Mouse (Mus musculus) hematopoietic stem cell, adult 5-6 weeks (primary cell): Measurements from ENCODE around the gene Pafah2. TPM values are rescaled to one million over a fixed set of nuclear protein-coding genes. Genes with fewer than 3 reads are reported as not detected.
A peak's percentile ranks its signal among the peaks of the same experiment; 100 is the strongest.
"Not testable (repeated sequence)": the region's sequence is repeated elsewhere in the genome, so short reads cannot be mapped to it uniquely, and the experiment has no call there.

Experiments used
- ATAC-seq, 2 experiments: fragments of 125-278 bp in 1 of 2; replicated peaks in 1 of 2; 2 replicates each; pipeline ENCODE4 v1.8.0; 2016 to 2017; ENCODE audit warnings: inconsistent platforms in 2 of 2, mild to moderate bottlenecking in 2 of 2, moderate number of reproducible peaks in 2 of 2, low read depth in 1 of 2, moderate TSS enrichment in 1 of 2; ENCODE audit not compliant: low FRiP score in 2 of 2, poor library complexity in 2 of 2, severe bottlenecking in 2 of 2, insufficient read depth in 1 of 2, low TSS enrichment in 1 of 2
- total RNA-seq: library from RNA; stranded (forward); fragments of 172-1452, 232-1000 nt; gene quantifications from 2 replicates; pipeline ENCODE4 v1.2.3, GENCODE M21; 2017

Gene Pafah2
- total RNA-seq, 1 experiment from 2014 or later = 15.7 TPM

DNA sequence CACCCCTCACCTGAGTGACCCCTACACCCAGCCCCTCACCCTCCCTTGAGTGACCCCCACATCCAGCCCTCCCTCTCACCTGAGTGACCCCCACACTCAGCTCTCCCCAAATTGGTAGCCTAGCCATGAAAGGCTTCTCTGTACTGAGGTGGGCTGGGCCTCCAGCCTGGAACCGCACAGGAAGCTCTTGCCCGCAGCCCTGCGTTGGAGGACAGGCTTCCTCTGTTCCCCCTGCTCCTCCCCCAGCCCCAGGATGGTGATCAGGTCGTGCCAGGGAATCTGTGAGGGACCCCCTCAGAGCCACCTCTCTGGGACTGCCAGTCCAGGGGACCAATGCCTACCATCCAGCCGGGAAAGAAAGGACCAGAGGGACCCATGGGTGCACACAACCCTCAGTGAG, 30.8 kb upstream of the Pafah2 start:
- 0 out of 4 replicates have a peak, but pooled peaks have one; percentile 8 to 9 for ATAC-seq

DNA sequence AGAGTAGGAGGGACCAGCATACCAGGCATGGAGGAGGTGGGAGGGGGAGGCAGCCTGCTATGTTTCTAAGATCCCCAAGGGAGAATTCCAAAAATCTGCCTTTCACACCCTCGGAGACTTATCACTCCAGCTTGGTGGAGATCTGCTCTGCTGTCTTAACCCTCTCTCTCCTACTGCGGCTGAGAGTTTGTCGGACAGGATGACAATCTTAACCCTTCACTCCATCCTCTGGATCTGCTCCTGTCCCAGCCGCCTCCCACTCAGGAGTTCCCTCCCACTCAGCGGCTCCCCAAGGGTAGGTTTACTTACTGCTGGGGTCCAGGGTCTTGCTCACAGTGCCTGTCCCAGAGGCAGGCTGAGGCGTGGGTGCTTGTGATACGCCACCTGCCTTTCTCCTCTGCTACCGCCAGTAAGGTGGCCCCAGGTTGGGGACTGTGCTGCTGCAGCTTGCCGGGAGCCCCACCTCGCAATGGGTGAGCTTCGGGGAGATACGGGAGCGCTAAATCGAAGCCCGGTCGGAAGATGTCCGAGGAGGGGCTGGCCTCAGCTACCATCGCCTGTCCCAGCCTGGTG, 25.4 kb upstream of the Pafah2 start:
- peak; percentile 5 to 40; a peak in 2 of 4 replicates for ATAC-seq

DNA sequence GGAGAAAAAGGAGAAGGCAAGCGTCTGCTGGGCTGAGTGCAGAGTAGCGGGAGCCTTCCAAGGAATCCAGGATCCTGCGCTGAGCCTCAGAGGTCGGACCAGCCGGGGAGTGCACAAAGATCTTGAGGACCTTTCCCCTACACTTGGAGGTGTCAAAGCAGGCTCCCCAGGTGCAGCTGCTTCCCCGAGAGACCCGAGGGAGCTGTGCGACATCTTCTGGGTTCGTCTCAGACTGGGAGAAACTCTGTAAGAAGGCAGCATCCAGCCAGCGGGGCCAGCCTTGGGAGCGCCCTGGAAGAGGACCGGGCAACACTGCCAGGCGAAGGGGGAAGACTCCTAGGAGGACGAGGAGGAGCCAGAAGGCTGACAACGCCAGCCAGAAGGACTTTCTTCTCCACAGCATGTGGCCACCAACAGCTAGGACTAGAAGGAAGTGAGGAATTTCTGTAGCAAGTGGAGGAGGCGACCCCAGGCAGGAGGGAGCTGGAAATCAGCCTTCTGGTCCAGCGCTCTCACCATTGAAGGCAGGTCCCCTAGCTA, 24.7 kb upstream of the Pafah2 start:
- no peak for ATAC-seq

DNA sequence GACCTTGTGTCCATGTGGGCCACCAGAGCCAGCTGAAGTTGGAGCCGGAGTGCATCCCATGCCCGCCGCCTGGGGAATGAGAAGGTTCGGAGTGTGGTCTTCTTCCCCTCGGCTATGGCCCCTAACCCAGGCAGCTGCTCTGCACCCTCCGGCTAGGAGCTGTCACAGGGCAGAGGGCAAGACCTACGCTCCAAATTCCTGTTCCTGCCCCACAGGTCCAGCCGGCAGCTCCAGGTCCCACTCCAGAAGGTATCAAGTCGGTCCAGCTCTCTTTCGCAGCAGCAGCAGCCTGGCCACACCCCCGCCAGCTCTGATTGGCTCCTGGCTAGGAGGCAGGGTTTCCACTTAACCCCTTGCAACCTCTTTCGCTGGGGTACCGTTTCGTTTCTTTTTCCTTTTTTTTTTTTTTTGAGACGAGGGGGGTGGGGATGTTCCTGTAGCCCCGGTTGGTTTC, 23.8 kb upstream of the Pafah2 start:
- peak; percentile 85 for ATAC-seq

DNA sequence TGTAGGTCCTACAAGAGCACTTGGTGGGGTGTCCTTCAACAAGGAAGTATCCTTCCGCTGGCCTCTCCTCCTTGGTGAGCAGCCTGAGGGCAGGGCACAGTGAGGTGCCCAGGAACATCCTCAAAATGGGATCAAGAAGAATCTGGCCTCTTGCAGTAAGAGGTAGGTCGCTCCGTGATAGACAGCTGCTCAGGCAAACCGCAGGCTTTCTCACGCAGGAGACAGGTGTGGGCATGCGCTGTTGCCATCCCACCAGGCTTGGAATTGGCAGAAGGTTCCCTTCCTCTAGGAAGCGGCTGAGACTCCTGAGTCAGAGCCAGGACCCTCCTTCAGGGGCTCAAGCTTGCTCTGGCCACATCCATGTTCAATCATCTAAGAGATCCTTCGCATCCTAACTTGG, 22.8 kb upstream of the Pafah2 start:
- ATAC-seq = no peak

DNA sequence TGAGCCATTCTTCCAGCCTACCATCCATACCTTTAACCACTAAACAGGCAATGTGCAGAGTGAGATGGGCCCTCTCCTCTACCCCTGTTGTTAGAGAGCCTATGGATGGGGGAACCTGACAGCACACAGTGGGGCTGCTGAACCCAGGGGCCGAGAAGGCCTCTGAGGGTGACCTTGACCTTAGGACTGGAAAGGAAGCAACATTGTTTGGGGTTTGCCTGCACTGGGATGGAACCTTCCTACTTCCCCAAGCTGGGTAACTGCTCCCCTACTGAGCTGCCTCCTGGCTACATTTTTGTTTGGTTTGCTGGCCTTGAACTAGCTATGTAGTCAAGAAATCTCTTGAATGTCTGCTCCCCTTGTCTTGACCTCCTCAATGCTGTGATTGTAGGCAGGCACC, 21.8 kb upstream of the Pafah2 start:
- no peak for ATAC-seq

DNA sequence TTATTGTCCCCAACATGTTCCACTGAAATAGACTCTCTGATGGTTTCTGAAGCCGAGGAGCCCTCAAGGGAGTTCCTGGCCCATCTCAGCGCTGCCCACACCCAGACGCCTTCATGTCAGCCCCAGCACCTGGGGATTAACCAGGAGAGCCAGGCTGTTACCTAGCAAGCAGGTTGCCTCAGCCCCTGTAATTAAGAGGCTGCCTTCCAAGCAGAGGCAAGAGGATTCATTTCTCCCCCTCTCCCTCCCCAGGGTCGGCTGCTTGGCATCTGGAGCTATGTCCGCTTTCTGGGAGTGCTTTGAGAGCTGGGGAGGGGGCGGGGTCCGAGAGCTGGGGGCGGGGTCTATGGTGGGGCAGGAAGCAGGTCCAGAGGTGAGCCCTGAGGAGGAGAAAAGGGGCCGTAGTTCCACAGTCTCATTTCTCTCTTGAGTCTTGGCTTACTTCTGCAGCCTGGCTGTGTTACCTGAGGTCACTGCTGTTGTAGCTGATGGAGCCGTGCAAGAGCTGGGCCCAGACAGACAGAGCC, 18.0 kb upstream of the Pafah2 start:
- no peak for ATAC-seq

DNA sequence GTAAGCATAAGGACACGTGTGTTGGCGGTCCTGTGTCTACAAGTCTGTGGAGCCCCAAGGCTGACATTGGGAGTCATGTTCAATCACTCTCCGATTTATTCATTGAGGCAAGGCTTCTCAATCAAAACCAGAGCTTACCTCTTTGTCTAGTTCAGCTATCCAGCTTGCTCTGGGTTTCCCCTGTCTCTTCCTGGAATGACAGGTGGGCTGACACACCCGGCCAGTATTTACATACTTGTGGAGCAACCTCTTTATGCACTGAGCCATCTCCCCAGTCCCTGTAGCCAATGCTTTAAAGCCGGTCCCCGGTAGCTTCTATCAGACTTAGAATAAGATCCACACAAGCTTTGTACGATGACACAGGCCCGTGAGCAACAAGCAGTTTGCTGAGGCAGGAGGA, 16.6 kb upstream of the Pafah2 start:
- ATAC-seq = no peak

DNA sequence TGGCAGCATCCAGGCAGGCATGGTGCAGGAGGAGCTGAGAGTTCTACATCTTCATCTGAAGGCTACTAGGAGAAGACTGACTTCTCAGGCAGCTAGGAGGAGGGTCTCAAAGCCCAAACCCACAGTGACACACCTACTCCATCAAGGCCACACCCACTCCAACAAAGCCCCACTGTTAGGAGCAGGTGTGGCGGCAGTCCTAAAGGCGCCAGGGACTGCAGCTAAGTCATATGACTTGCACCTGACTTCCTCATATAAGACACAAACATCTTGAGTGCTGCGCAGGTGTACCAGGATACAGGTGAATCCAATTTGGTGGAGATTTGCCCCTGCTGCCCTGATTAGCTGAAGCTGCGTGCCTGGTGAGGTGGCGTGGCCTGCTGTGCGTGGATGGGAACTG, 12.4 kb upstream of the Pafah2 start, which contains the start of gene Extl1:
TSS of gene Extl1 (minus strand) at position 101 of the 400 bp plus-strand sequence.
- ATAC-seq = not testable (repeated sequence)

DNA sequence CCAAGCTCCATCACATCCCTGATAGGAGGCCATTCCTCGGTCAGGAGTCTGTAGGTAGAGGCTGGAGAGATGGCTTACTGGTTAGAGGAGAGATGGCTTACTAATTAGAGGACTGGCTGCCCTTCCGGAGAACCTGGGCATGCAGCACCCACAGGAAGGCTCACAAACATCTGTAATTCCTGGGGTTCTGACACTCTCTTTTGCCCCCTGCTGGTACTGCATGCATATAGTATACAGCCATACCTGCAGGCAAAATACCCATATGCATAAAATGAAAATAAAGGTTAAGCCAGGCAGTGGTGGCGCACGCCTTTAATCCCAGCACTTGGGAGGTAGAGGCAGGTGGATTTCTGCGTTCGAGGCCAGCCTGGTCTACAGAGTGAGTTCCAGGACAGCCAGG, 8.9 kb upstream of the Pafah2 start:
- peak; percentile 45 to 46; a peak in 2 of 4 replicates for ATAC-seq

DNA sequence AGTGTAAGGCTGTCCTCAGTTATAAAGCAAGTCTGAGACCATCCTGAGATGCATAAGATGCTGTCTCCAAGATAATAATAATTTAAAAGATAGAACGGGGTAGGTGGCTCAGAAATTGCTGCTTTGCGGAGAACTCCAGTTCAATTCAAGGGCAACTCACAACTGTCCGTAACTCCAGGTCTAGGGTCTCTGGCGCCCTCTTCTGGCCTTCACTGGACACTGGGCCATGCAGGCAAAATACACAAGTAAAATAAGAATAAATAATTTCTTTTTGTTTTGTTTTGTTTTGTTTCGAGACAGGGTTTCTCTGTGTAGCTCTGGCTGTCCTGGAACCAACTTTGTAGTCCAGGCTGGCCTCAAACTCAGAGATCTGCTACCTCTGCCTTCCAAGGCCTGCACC, 7.7 kb upstream of the Pafah2 start:
- ATAC-seq = peak; percentile 69; a peak in 2 of 4 replicates

DNA sequence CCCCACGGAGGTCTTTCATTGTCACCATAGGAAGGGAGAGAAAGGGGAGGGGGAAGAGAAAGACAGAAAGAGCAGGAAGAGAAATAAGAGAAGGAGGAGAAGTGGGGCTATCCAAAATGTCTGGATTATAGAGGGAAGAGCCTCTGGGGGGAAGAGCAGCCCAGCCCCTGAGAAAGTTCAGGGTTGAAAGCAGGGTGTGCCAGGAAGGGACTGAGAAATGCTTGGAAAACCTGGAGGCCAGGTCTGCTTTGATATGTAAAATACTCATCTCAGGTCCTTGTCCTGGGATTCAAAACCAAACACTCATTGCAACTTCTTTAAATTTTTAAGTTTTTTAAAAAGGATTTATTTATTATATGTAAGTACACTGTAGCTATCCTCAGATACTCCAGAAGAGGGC, 4.5 kb upstream of the Pafah2 start:
- ATAC-seq = no peak

DNA sequence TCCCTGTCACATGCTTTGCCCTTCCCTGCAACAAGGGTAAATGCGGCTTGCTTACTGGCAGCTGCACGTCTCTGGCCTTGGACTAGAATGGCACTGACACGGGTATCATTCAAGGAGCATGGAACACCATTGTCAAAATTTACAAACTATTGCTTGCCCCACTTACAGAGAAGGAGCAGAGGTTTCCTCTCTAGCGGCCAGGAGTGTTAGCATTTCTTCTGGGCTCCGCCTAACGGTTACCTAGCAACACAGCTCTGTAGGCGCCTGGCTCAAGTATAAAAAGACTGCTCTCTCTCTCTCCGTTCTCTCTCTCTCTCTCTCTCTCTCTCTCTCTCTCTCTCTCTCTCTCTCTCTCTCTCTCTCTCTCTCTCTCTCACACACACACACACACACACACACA, 3.5 kb upstream of the Pafah2 start:
- no peak for ATAC-seq

DNA sequence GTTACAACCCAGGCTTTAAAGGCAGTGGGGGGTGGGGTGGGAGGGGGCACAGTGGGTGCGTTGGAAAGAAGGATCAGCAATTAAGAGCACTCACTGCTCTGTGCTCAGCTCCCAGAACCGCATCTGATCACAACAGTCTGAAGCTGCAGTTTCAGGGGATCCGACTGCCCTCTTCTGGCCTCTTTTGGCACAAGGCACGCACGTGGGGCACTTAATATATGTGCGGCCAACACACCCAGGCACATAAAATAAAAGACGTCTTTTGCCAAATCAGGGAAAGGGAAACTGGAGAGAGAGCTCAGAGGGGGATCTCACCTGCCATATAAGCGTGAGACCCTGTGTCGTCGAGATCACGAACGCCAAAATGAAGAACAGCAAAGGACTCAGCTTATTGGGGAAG, 3.1 kb upstream of the Pafah2 start:
- no peak for ATAC-seq

DNA sequence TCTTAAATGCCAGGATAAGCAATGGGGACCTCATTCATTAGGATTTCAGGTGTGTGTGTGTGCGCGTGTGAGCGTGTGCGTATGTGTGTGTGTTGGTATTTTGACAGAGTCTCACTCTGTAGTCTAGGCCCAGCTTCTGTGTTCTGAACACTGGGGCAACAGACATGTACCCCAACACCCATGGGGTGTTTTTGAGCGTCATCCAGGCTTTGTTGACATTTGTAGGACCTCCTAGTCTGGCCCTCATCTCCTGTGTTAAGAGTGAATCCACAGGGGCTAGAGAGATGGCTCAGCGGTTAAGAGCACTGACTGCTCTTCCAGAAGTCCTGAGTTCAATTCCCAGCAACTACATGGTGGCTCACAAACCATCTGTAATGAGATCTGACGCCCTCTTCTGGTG, 978 bp upstream of the Pafah2 start:
- no peak for ATAC-seq

DNA sequence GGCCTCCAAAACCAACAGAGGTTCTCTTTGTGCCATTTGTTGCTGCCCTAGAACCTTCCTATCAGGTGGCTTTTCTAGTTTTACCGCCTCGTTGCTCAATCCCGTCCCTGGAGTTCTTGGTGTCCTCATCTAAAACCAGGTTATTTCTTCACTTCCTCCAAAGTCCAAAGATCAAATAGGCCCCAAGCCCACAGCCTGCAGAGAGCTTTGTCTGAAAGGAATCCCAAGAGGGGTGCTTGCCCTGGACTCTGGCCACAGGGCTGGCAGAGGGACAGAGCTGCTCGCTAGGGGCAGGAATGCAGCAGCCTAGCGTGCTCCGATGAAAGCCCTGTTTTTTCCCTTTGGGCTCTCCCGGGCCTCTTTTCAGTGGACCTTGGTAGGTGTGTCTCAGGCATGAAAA, 1.0 kb downstream of the Pafah2 start:
- ATAC-seq = no peak

DNA sequence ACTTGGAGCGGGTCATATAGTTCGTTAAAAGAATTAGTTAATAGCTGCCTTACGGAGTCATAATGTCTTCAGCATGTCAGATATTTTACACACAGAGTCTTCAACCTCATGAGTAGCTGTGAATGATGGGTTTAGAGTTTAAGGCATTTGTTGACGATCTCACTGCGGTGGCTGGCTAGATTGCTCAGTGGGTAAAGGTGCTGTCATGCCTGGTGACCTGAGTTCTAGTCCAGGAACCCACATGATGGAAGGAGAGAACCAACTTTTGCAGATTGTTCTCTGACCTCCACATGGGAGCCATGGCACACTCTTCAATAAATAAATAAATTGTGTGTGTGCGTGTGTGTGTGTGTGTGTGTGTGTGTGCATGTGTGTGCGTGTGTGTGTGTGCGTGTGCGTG, 1.6 kb downstream of the Pafah2 start:
- ATAC-seq = no peak

DNA sequence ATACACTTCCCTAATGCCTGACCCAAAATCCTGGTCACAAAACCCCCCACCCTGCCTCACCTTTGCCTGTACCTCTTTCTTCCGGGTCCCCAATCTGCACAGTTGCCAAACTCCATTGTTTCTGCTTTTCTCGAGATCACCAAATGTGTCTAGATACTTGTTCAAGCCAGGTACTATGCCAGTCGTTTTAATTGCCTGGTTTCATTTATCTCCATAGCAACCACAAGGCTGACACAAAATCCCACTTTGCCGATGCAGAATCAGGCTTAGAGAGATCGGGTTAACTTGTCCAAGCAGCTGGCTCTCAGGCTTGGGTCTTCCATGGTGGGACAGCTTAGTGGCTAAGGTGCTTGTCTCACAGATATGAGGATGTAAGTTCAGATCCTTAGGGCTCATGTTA, 4.1 kb downstream of the Pafah2 start:
- ATAC-seq = no peak

DNA sequence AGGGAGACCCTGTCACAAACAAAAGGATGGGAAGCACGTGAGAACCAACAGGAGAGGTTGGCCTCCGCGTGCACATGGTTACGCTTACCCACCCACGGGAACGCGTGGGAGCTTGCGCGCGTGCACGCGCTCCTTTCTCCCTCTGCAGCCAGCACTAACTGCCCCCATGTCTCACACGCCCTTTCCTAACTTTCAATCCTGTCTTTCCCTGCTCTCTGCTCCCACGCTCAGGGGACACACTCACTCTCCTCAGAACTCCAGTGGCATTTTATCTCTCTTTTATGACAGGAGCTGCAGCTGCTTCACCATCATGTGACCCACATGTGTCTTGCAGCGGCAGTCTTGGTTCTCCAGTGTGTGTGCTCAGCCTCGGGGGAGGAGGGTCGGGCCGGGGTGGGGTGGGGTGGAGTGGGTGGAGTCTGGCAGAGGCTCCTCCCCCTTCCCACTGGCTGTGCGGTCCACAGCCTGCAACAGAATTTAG, 5.1 kb downstream of the Pafah2 start:
- ATAC-seq = peak; percentile 52 to 68
